Mouse (Mus musculus): ENCODE measurements around the gene Elmo3.
A peak's percentile ranks its signal among the peaks of the same experiment; 100 is the strongest.

GRCm38 (mm10) chr8:105288958-105289732, 16.3 kb upstream of the Elmo3 start:
- TF ChIP-seq CTCF (IDR thresholded peaks at IDR 0.05; ENCODE audit: insufficient read depth, low read depth, low read length) (no peak), POLR2A (IDR thresholded peaks at IDR 0.05; ENCODE audit: insufficient read depth, low read depth, low read length) (peak; percentile 88)

Measured in olfactory bulb, adult 2 months (tissue).